Mouse (Mus musculus) lung, adult 2 months (tissue): Measurements from ENCODE around the gene Alk.

Source experiments
- CTCF ChIP-seq: fragments of 200-500 bp; IDR thresholded peaks from 2 replicates; pipeline ENCODE4 v1.5.1; 2011; ENCODE audit warnings: mild to moderate bottlenecking, low read length, control low read depth; ENCODE audit not compliant: insufficient read depth
- POLR2A ChIP-seq: fragments of 200-500 bp; IDR thresholded peaks from 2 replicates; pipeline ENCODE4 v1.6.1; 2011; ENCODE audit warnings: low read depth, mild to moderate bottlenecking, control low read depth, low read length, borderline replicate concordance; ENCODE audit errors: extremely low read depth

- no peak for TF ChIP-seq POLR2A
- no peak for TF ChIP-seq CTCF
Measured at GRCm38 (mm10) chr17:72477889-72478405, 126.5 kb downstream of the Alk start.
